9 mouse cellular contexts compared by ENCODE assay signal in genomic region chr2:20777931-20778330, GRCm38 (mm10).
DNase-seq lines count a peak whose midpoint lies in the region; ATAC-seq and TF ChIP-seq lines count a peak whose summit lies in the region.
"Had no signal": no experiment of that assay in that cellular context is flagged by ENCODE, and none has a peak within 500 bp of the region (broad histone marks: within the 10 kb centered on the region; RNA-seq: fewer than 3 reads in every experiment).

No protein-coding gene starts in this region.

- H3K4me3 ChIP-seq in forebrain, postnatal 0 days (ENCODE audit: low read depth, low read length): no peak overlapping the region
- H3K4me3 ChIP-seq in forebrain, embryonic 11.5 days (ENCODE audit: low read depth, low read length): no peak overlapping the region
- H3K4me3 ChIP-seq in lung, adult 2 months (replicated peaks; ENCODE audit: extremely low read depth, low read depth, low read length): no peak overlapping the region
- H3K4me3 ChIP-seq in embryonic facial prominence, embryonic 11.5 days (ENCODE audit: low read depth, low read length): no peak overlapping the region
- H3K4me3 ChIP-seq in liver, postnatal 0 days (ENCODE audit: low read depth, low read length): no peak overlapping the region
- H3K4me3 ChIP-seq: liver, embryonic 15.5 days had no signal

- TF ChIP-seq CTCF in forebrain, postnatal 0 days (IDR thresholded peaks at IDR 0.05; ENCODE audit: low read depth): peak; percentile 75
- TF ChIP-seq CTCF in lung, adult 2 months (IDR thresholded peaks at IDR 0.05; ENCODE audit: insufficient read depth, low read length): 0 out of 2 replicates have a peak, but pooled peaks have one; percentile 8
- peak; percentile 48 for TF ChIP-seq CTCF in liver, postnatal 0 days (IDR thresholded peaks at IDR 0.05; ENCODE audit: low read depth)

- no peak overlapping the region for H3K4me2 ChIP-seq in forebrain, postnatal 0 days (ENCODE audit: low read depth)
- H3K4me2 ChIP-seq in forebrain, embryonic 11.5 days (ENCODE audit: low read depth, low read length, severe bottlenecking): no peak overlapping the region
- H3K4me2 ChIP-seq in embryonic facial prominence, embryonic 11.5 days (ENCODE audit: low read depth, low read length): no peak overlapping the region
- no peak overlapping the region for H3K4me2 ChIP-seq in liver, postnatal 0 days (ENCODE audit: low read depth, low read length)
- H3K4me2 ChIP-seq: liver, embryonic 15.5 days had no signal

- H3K4me1 ChIP-seq in forebrain, postnatal 0 days (ENCODE audit: insufficient read depth): no peaks in the 10 kb centered on the region
- H3K4me1 ChIP-seq in forebrain, embryonic 11.5 days (replicated peaks; ENCODE audit: control insufficient read depth, insufficient read depth, low read length): 0 out of 2 replicates have a peak, but pooled peaks cover 2% of the 10 kb centered on the region
- H3K4me1 ChIP-seq in lung, adult 2 months (ENCODE audit: control insufficient read depth, insufficient read depth, low read length): no peaks in the 10 kb centered on the region
- no peaks in the 10 kb centered on the region for H3K4me1 ChIP-seq in embryonic facial prominence, embryonic 11.5 days (ENCODE audit: control insufficient read depth, insufficient read depth, low read length)
- no peaks in the 10 kb centered on the region for H3K4me1 ChIP-seq in liver, postnatal 0 days (ENCODE audit: insufficient read depth)
- H3K4me1 ChIP-seq: liver, embryonic 15.5 days had no signal

- no peak for TF ChIP-seq EP300 in liver, postnatal 0 days (IDR thresholded peaks at IDR 0.05; ENCODE audit: low read depth)

- peak; percentile 77 for DNase-seq in forebrain, postnatal 0 days
- DNase-seq in forebrain, embryonic 11.5 days (ENCODE audit: low spot score): no peak
- DNase-seq in lung, adult 2 months: no peak
- DNase-seq in lung, postnatal 25 days (ENCODE audit: low spot score): no peak
- peak; percentile 63 for DNase-seq in embryonic facial prominence, embryonic 11.5 days (ENCODE audit: low spot score)
- DNase-seq in liver, postnatal 0 days: no peak
- no peak for DNase-seq in thymus, postnatal 14 days

- H3K9me3 ChIP-seq in forebrain, postnatal 0 days (ENCODE audit: low read length): no peaks in the 10 kb centered on the region
- no peaks in the 10 kb centered on the region for H3K9me3 ChIP-seq in forebrain, embryonic 11.5 days (ENCODE audit: control insufficient read depth, low read length)
- H3K9me3 ChIP-seq in embryonic facial prominence, embryonic 11.5 days (replicated peaks; ENCODE audit: control insufficient read depth, low read length): no peaks in the 10 kb centered on the region
- no peaks in the 10 kb centered on the region for H3K9me3 ChIP-seq in liver, postnatal 0 days (ENCODE audit: low read length)
- H3K9me3 ChIP-seq: liver, embryonic 15.5 days had no signal

- H3K27me3 ChIP-seq in forebrain, postnatal 0 days (ENCODE audit: insufficient read depth, low read length): no peaks in the 10 kb centered on the region
- H3K27me3 ChIP-seq in forebrain, embryonic 11.5 days (ENCODE audit: control insufficient read depth, insufficient read depth, low read length): no peaks in the 10 kb centered on the region
- H3K27me3 ChIP-seq in embryonic facial prominence, embryonic 11.5 days (ENCODE audit: control insufficient read depth, insufficient read depth, low read length): no peaks in the 10 kb centered on the region
- no peaks in the 10 kb centered on the region for H3K27me3 ChIP-seq in liver, postnatal 0 days (ENCODE audit: insufficient read depth, low read length)
- H3K27me3 ChIP-seq: liver, embryonic 15.5 days had no signal

- peaks cover 8% of the 10 kb centered on the region; the same call in 1 of the 2 replicates for H3K36me3 ChIP-seq in forebrain, postnatal 0 days (ENCODE audit: insufficient read depth)
- no peaks in the 10 kb centered on the region for H3K36me3 ChIP-seq in forebrain, embryonic 11.5 days (ENCODE audit: control insufficient read depth, insufficient read depth, low read length)
- no peaks in the 10 kb centered on the region for H3K36me3 ChIP-seq in embryonic facial prominence, embryonic 11.5 days (replicated peaks; ENCODE audit: control insufficient read depth, insufficient read depth, low read depth, low read length)
- no peaks in the 10 kb centered on the region; the same call in 1 of the 2 replicates for H3K36me3 ChIP-seq in liver, postnatal 0 days (replicated peaks; ENCODE audit: insufficient read depth, low read length)
- H3K36me3 ChIP-seq: liver, embryonic 15.5 days had no signal

- WGBS in forebrain, postnatal 0 days: 84% methylated on average over 6 of the region's 6 CpGs
- WGBS in forebrain, embryonic 11.5 days: 74% methylated on average over 6 of the region's 6 CpGs
- 85% methylated on average over 6 of the region's 6 CpGs for WGBS in lung, adult 2 months
- 69% methylated on average over 6 of the region's 6 CpGs for WGBS in embryonic facial prominence, embryonic 11.5 days
- 66% methylated on average over 6 of the region's 6 CpGs for WGBS in liver, postnatal 0 days (ENCODE audit: insufficient replicate concordance)

- no peak overlapping the region for H3K27ac ChIP-seq in forebrain, postnatal 0 days (ENCODE audit: low read depth, low read length)
- H3K27ac ChIP-seq in forebrain, embryonic 11.5 days (ENCODE audit: low read depth, low read length): no peak overlapping the region
- no peak overlapping the region for H3K27ac ChIP-seq in embryonic facial prominence, embryonic 11.5 days (replicated peaks; ENCODE audit: low read depth, low read length)
- H3K27ac ChIP-seq in liver, postnatal 0 days (ENCODE audit: low read depth): no peak overlapping the region
- H3K27ac ChIP-seq: liver, embryonic 15.5 days had no signal

- TF ChIP-seq POLR2A in lung, adult 2 months (IDR thresholded peaks at IDR 0.05; ENCODE audit: borderline replicate concordance, extremely low read depth, low read depth, low read length): no peak

- no peak overlapping the region for H3K9ac ChIP-seq in forebrain, postnatal 0 days
- H3K9ac ChIP-seq in forebrain, embryonic 11.5 days (ENCODE audit: low read length): no peak overlapping the region
- no peak overlapping the region for H3K9ac ChIP-seq in embryonic facial prominence, embryonic 11.5 days (replicated peaks; ENCODE audit: low read length)
- H3K9ac ChIP-seq in liver, postnatal 0 days (replicated peaks): no peak overlapping the region
- H3K9ac ChIP-seq: liver, embryonic 15.5 days had no signal

- peak; percentile 74 for ATAC-seq in forebrain, postnatal 0 days
- no peak for ATAC-seq in forebrain, embryonic 11.5 days (replicated peaks; ENCODE audit: low FRiP score)
- ATAC-seq in embryonic facial prominence, embryonic 11.5 days (replicated peaks; ENCODE audit: insufficient number of reproducible peaks, low FRiP score, low TSS enrichment, low read depth): no peak
- no peak for ATAC-seq in liver, postnatal 0 days
- no peak for ATAC-seq in granulocyte monocyte progenitor cell, adult 5-6 weeks (replicated peaks; ENCODE audit: poor library complexity, severe bottlenecking)

Comparison
In these comparisons a context has a peak if more than half of its experiments do, and no peak if none do; other contexts are left out.
1. DNase-seq: peak in forebrain, postnatal 0 days (single experiment) and embryonic facial prominence, embryonic 11.5 days (single experiment); none in forebrain, embryonic 11.5 days (single experiment), lung, adult 2 months (single experiment), lung, postnatal 25 days (single experiment), liver, postnatal 0 days (single experiment) and thymus, postnatal 14 days (single experiment).
2. CTCF ChIP-seq: peak in every context shown above with its lines; median percentile 75 in forebrain, postnatal 0 days; 48 in liver, postnatal 0 days; 8 in lung, adult 2 months.